Mouse (Mus musculus) CD4-positive, CD25-positive, alpha-beta regulatory T cell, adult 4 months (primary cell): ENCODE results near the gene Npas2. TPM values are rescaled to one million over a fixed set of nuclear protein-coding genes. Genes with fewer than 3 reads are reported as not detected.

Source experiments
- ATAC-seq: one replicate; pipeline ENCODE4 v1.8.0; 2017
- polyA plus RNA-seq, 2 experiments: library from polyadenylated mRNA; unstranded; fragments of 100-300 nt; shearing (Covaris generic); gene quantifications; one replicate each; pipeline ENCODE4 v1.2.1; 2017

The Npas2 gene
- under 1 TPM; 0.17 to 0.32 TPM for polyA plus RNA-seq

- ATAC-seq = no peak
Measured at GRCm38 (mm10) chr1:39192997-39193861, at the start of gene Npas2. Gene Npas2, plus strand, starts transcription at chr1:39193731.

- no peak for ATAC-seq
Measured at GRCm38 (mm10) chr1:39156778-39157177, 36.8 kb upstream of the Npas2 start.

GRCm38 (mm10) chr1:39160167-39160566 is 33.4 kb upstream of the Npas2 start:
- ATAC-seq = no peak

GRCm38 (mm10) chr1:39163077-39163476 is 30.5 kb upstream of the Npas2 start:
- no peak for ATAC-seq

DNA sequence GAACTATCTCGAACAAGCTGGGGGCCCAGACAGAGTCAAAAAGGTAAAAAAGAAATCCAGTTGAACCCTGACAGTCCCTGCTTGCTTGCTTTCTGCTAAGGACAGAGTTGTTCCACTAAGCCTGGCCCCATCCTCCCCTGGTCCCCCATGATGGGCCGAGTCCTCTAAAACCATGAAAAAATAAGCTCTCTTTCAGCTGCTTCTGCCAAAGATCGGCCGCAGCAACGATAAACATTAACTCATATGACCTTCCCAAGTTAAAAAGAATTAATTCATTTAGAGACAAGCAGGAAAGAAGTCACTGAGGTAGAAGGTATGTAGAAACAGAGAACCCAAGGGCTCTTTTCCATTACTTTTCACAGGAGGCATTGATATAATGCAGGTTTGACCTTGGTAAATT is 16.8 kb upstream of the Npas2 start:
- ATAC-seq = no peak

GRCm38 (mm10) chr1:39177211-39177610 is 16.3 kb upstream of the Npas2 start:
- ATAC-seq = no peak

- ATAC-seq = no peak
Measured at GRCm38 (mm10) chr1:39179806-39180205, 13.7 kb upstream of the Npas2 start.

GRCm38 (mm10) chr1:39180517-39180916 is 13.0 kb upstream of the Npas2 start:
- no peak for ATAC-seq

GRCm38 (mm10) chr1:39181901-39182300 is 11.6 kb upstream of the Npas2 start:
- no peak for ATAC-seq

GRCm38 (mm10) chr1:39185833-39186232 is 7.7 kb upstream of the Npas2 start:
- peak; percentile 56 for ATAC-seq

- no peak for ATAC-seq
Measured at GRCm38 (mm10) chr1:39186711-39187437, 6.7 kb upstream of the Npas2 start.

- ATAC-seq = no peak
Measured at GRCm38 (mm10) chr1:39191122-39191521, 2.4 kb upstream of the Npas2 start.

- ATAC-seq = no peak
Measured at GRCm38 (mm10) chr1:39192460-39192996, 1.0 kb upstream of the Npas2 start.

GRCm38 (mm10) chr1:39193862-39194675 is 538 bp downstream of the Npas2 start:
- no peak for ATAC-seq

- no peak for ATAC-seq
Measured at GRCm38 (mm10) chr1:39194959-39195358, 1.4 kb downstream of the Npas2 start.

- ATAC-seq = no peak
Measured at GRCm38 (mm10) chr1:39196126-39196525, 2.6 kb downstream of the Npas2 start.

GRCm38 (mm10) chr1:39196676-39197375 is 3.3 kb downstream of the Npas2 start:
- ATAC-seq = peak; percentile 91

DNA sequence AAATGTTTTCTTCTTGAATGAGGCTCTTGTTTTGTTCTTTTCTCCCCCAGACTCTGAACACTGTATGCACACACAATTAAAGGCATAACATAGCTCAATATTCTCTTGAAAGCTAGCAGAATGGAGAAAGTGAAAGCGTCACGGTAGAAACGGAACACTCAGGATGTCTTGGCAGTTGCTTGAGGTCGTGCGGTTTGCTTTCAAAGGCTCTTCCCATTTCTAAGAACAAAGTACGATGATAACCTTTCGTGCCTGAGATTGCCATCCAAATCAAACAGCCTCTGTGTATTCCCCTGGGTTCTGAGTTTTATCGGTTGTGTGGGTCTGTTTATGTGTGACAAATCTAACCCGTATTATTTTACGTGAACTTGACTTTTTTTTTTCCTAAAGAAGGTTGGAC is 11.5 kb downstream of the Npas2 start:
- peak; percentile 75 for ATAC-seq

DNA sequence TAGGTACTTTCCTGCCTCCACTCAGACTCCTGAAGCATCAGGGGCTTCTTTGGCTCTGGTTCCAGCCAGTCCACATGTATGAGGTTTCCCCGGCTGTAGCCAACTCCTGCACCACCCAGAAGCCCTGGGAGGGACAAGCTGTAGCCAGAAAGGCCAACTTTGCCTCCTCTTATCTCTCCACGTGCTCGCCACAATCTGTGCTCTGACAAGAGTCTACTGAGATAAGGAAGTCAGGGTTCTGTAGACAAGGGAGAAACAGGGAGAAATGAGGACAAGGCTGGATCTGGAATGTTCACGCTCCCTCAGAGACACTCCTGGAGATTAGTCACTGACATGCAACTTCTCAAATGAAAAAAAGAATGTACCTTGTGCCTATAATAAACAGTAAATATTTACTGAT is 12.2 kb downstream of the Npas2 start:
- no peak for ATAC-seq

GRCm38 (mm10) chr1:39206942-39207341 is 13.4 kb downstream of the Npas2 start:
- peak; percentile 79 for ATAC-seq

DNA sequence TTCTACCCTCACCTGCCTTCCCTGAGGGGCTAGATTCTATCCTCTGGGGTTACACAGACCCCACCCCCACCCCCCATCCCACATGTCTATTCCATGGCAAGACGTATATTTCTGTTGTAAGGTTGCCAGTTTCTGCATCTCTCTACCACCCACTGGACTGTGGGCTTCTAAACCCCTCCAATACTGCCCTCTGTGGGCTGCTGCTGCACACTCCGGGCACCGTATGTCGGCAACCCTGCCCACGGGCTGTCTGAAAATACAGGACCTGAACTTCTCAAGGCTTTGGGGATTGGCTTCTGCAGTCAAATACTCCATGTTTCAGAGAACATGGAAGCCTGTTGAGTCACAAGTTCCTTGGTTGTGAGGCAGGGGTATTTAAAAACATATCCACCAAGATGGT is 17.4 kb downstream of the Npas2 start:
- no peak for ATAC-seq

- ATAC-seq = no peak
Measured at GRCm38 (mm10) chr1:39212982-39213381, 19.5 kb downstream of the Npas2 start.
